Mouse (Mus musculus) retina, postnatal 7 days (tissue): ENCODE data around the gene Hspb11.

ENCODE experiments used
- DNase-seq: peaks from one replicate; pipeline ENCODE4 v3.0.0-alpha.2; 2012; ENCODE audit warnings: low read depth, low spot score

The Hspb11 gene

DNA sequence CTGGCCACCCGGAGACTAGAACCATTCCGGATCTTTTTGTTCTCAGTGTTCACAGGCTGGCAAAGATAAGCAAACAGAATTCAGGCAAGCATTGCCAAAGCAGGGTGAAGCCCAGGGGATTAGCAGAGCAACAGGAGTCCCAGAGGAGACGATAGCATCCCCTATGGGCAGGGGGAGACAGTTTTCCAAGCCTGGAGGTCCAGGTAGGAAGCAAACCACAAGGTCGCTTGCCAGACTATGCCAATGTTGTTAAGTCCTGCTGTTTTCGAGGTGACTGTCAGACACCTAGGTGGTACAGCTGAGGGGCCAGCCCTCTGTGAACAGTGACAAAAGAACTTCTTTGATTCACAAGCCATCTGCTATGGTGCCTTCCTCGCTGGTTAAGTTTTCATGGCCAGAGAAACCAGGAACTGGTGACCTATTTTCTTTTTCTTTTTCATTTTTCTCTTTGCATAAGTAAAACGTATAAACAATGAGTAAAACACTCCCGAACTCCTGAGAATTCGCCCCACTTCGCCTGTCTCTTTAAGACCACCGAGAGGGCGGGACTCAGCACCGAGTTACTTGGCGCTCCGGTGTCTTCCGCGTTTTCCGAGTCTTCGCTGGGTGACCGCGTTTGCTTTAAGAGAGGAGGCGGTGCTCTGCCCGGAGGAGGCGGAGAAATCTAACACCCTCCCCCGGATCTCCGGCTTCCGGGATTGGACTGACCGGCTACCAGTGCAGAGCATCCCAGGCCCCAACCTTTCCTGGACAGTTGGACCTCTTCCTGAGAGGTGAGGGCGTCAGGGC is 60.5 kb downstream of the Hspb11 start, which contains the start of gene Yipf1:
Yipf1 (plus strand) TSS at position 674 of the 789 bp plus-strand sequence.
- DNase-seq: peak; percentile 80

DNA sequence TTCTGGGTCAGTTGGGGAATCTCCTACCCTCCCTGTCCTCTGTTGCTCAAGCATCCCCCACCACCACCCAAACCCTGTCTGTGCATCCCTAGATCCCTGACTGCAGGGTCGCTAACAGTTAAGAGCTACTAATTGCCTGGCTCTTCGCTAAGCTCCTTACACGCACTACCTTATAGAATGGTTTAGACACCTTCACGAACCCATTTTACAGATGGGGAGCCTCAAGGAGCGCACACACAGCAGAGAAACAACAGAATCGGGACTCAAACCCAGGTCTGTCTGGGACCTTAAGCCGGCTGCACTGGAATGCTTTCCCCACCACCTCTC is 61.0 kb downstream of the Hspb11 start:
- DNase-seq: no peak

DNA sequence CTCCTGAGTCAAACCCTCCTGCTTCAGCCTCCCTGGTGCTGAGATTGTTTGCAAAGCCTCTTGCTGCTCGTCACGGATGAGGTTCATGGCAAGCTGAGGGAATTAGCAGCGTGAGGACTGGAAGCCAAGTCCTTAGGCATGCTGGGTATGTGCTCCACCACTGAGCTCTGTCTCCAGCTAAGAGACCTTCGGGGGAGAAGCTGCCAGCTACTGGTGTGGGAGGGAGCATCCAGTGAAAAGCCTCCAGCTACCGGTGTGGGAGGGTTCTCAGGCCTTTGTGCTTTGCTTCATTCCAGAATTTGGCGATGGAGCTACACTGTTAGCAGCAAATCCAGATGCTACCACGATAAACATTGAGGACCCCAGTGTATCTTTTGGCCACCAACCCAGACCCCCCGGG is 65.3 kb downstream of the Hspb11 start:
- DNase-seq: no peak

DNA sequence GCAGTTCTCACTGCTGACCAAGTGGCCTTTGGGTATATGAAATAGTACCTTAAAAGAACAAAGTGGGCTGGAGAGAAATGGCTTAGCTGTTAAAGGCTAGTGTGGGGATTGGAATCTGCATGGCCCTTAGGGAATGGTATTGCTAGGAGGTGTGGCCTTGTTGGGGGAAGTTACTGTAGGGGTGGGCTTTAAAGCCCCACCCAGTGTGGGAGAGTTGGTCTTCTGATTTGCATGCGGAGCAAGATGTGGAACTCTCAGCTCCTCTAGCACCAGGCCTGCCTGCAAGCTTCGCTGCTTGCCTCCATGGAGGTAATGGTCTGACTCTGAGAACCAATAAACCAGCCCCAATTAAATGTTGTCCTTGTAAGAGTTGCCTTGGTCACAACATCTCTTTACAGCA is 67.6 kb downstream of the Hspb11 start:
- DNase-seq: no peak

DNA sequence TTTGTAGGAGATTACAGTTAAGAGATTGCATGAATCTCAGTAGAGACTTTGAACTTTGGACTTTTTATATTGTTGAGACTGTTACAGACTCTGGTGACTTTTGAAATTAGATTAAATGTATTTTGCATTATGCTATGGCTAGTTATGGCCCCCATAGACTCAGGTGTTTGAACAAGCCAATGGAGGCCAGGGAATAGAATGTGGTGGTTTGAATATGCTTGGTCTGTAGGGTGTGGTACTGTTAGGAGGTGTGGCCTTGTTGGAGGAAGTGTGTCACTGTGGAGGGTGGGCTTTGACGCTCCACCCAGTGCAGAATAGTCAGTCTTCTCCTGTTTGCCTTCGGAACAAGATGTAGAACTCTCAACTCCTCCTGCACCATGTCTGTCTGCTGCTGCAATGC is 69.7 kb downstream of the Hspb11 start:
- DNase-seq: no peak

DNA sequence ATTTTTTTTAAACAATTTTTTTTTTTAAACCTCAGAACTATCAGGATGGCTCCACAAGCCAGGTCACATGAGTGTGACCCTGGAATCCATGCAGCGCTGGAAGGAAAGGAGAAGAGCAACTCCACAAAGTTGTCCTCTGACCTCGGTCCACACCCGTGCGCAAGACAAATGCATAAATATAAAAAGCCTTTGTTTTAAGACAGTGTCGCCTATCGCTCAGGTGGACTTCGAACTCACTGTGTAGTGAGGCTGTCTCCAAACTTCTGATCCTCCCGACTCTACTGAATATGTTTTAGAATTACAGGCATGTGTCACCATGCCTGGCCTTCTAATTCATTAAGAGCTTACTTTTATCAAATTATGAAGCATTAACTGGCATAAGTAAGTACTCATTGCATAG is 75.1 kb downstream of the Hspb11 start:
- no peak for DNase-seq
